Mouse (Mus musculus) monocyte, adult 2 months (primary cell): ENCODE results near the gene Ren1.
"Not testable (repeated sequence)": the region's sequence is repeated elsewhere in the genome, so short reads cannot be mapped to it uniquely, and the experiment has no call there.

ENCODE experiments used
- DNase-seq, 2 experiments: peaks; one replicate each; pipeline ENCODE4 v3.0.0; 2022; ENCODE audit warnings: low spot score in 2 of 2, low read depth in 1 of 2

Gene Ren1

GRCm38 (mm10) chr1:133340403-133340802 lies 9.9 kb upstream of the Ren1 start:
- DNase-seq: not testable (repeated sequence)

GRCm38 (mm10) chr1:133344357-133344756 lies 6.0 kb upstream of the Ren1 start:
- no peak for DNase-seq

- DNase-seq: no peak
These were observed 3.8 kb upstream of the Ren1 start for GRCm38 (mm10) chr1:133346531-133346930.

GRCm38 (mm10) chr1:133347226-133347625 lies 3.1 kb upstream of the Ren1 start:
- DNase-seq: no peak

GRCm38 (mm10) chr1:133347693-133348520 lies 2.4 kb upstream of the Ren1 start:
- DNase-seq: peak in 1 of 2 experiments; percentile 2

GRCm38 (mm10) chr1:133351762-133352161 lies 1.5 kb downstream of the Ren1 start:
- no peak for DNase-seq

- peak in 1 of 2 experiments; percentile 7 for DNase-seq
These were observed 3.1 kb downstream of the Ren1 start for GRCm38 (mm10) chr1:133353371-133353809.

- DNase-seq: no peak
These were observed 5.2 kb downstream of the Ren1 start for GRCm38 (mm10) chr1:133355469-133355868.

- DNase-seq: no peak
These were observed 5.6 kb downstream of the Ren1 start for GRCm38 (mm10) chr1:133355912-133356311.

- no peak for DNase-seq
These were observed 6.0 kb downstream of the Ren1 start for GRCm38 (mm10) chr1:133356330-133356729.

GRCm38 (mm10) chr1:133361006-133361405 lies 10.7 kb downstream of the Ren1 start:
- no peak for DNase-seq

- no peak for DNase-seq
These were observed 11.8 kb downstream of the Ren1 start for GRCm38 (mm10) chr1:133362103-133362502.

- peak in 1 of 2 experiments; percentile 17 for DNase-seq
These were observed 13.1 kb downstream of the Ren1 start, which contains the start of gene Etnk2 for GRCm38 (mm10) chr1:133363276-133364021. Gene Etnk2, plus strand, starts transcription at chr1:133363572.

- no peak for DNase-seq
These were observed 13.8 kb downstream of the Ren1 start for GRCm38 (mm10) chr1:133364022-133364630.

- DNase-seq: no peak
These were observed 14.6 kb downstream of the Ren1 start for GRCm38 (mm10) chr1:133364890-133365289.

- DNase-seq: no peak
These were observed 16.8 kb downstream of the Ren1 start for GRCm38 (mm10) chr1:133366951-133367605.

GRCm38 (mm10) chr1:133367606-133368488 lies 17.5 kb downstream of the Ren1 start:
- no peak for DNase-seq

GRCm38 (mm10) chr1:133368644-133369043 lies 18.3 kb downstream of the Ren1 start:
- DNase-seq: no peak

- DNase-seq: no peak
These were observed 20.0 kb downstream of the Ren1 start for GRCm38 (mm10) chr1:133370352-133370751.

- DNase-seq: no peak
These were observed 21.1 kb downstream of the Ren1 start for GRCm38 (mm10) chr1:133371431-133371830.
